Mouse (Mus musculus) erythroblast, embryonic 14.5 days (primary cell): ENCODE results near the gene Nostrin. TPM values are rescaled to one million over a fixed set of nuclear protein-coding genes. Genes with fewer than 3 reads are reported as not detected.

ENCODE experiments used
- H3K27me3 ChIP-seq: 2 replicates; pipeline ENCODE4 v1.6.1; 2012; ENCODE audit warnings: inconsistent platforms; ENCODE audit not compliant: control insufficient read depth
- H3K36me3 ChIP-seq: 2 replicates; pipeline ENCODE4 v1.6.1; 2012; ENCODE audit warnings: mild to moderate bottlenecking, inconsistent platforms; ENCODE audit not compliant: control insufficient read depth
- H3K4me1 ChIP-seq: 2 replicates; pipeline ENCODE4 v1.6.1; 2012; ENCODE audit warnings: inconsistent platforms; ENCODE audit not compliant: control insufficient read depth
- H3K4me3 ChIP-seq: replicated peaks from 2 replicates; pipeline ENCODE3; 2012; ENCODE audit warnings: moderate library complexity, mild to moderate bottlenecking, inconsistent platforms
- H3K9me3 ChIP-seq: 2 replicates; pipeline ENCODE4 v1.6.1; 2012; ENCODE audit warnings: low read length, inconsistent platforms, mixed read lengths; ENCODE audit not compliant: control insufficient read depth
- GATA1 ChIP-seq: IDR thresholded peaks from 2 replicates; pipeline ENCODE4 v1.6.1; 2012; ENCODE audit warnings: low read length, inconsistent platforms, mixed read lengths
- TAL1 ChIP-seq: IDR thresholded peaks from 3 replicates; pipeline ENCODE4 v1.6.1; 2012; ENCODE audit warnings: low read length, inconsistent platforms, mixed read lengths
- polyA plus RNA-seq: library from polyadenylated mRNA; stranded (reverse); fragments of >175 nt; gene quantifications from 2 replicates; pipeline ENCODE4 v1.2.3, GENCODE M21; 2012

Nostrin gene
- polyA plus RNA-seq, 1 experiment = not detected

- H3K36me3 ChIP-seq = no peaks in the 10 kb centered on the region; the same call in 1 of the 2 replicates
- H3K9me3 ChIP-seq = no peaks in the 10 kb centered on the region
- no peak for TF ChIP-seq TAL1
- no peak for TF ChIP-seq GATA1
- H3K27me3 ChIP-seq = no peaks in the 10 kb centered on the region
- H3K4me3 ChIP-seq = no peak overlapping the region
- no peaks in the 10 kb centered on the region for H3K4me1 ChIP-seq
Observed at GRCm38 (mm10) chr2:69175296-69175695, 39.7 kb downstream of the Nostrin start.

GRCm38 (mm10) chr2:69179721-69180120 is 44.1 kb downstream of the Nostrin start:
- Histone ChIP-seq H3K4me3 (no peak overlapping the region), H3K27me3 (no peaks in the 10 kb centered on the region), H3K9me3 (no peaks in the 10 kb centered on the region), H3K36me3 (no peaks in the 10 kb centered on the region; the same call in none of the 2 replicates), H3K4me1 (no peaks in the 10 kb centered on the region)
- TF ChIP-seq TAL1 = no peak
- TF ChIP-seq GATA1 = no peak

DNA sequence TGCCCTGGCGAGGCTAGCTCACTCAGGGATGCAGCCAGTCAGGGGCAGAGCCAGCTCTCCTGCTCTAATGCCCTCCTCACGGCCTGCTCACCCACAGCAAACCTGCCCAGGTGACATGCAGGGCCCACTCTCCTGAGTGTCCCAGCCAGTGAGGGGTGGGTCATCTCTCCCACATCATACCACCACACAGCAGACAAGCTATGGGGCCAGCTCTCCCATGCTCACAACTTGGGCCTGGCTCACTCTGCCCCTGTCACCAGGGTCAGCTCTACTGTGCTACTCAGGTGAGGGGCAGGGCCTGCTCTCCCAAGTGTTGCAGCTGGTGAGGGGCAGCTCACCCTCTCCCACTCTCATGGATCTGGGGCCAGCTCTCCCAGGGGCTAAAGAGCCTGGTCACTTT is 52.4 kb downstream of the Nostrin start:
- H3K27me3 ChIP-seq = no peaks in the 10 kb centered on the region
- TF ChIP-seq TAL1 (no peak), GATA1 (no peak)
- H3K9me3 ChIP-seq = no peaks in the 10 kb centered on the region
- peaks cover 74% of the 10 kb centered on the region for H3K36me3 ChIP-seq
- no peak overlapping the region for H3K4me3 ChIP-seq
- peaks cover 12% of the 10 kb centered on the region for H3K4me1 ChIP-seq

GRCm38 (mm10) chr2:69188732-69189131 is 53.1 kb downstream of the Nostrin start:
- Histone ChIP-seq H3K4me1 (peaks cover 12% of the 10 kb centered on the region), H3K9me3 (no peaks in the 10 kb centered on the region), H3K27me3 (no peaks in the 10 kb centered on the region), H3K36me3 (peaks cover 81% of the 10 kb centered on the region), H3K4me3 (no peak overlapping the region)
- no peak for TF ChIP-seq GATA1
- TF ChIP-seq TAL1 = no peak

DNA sequence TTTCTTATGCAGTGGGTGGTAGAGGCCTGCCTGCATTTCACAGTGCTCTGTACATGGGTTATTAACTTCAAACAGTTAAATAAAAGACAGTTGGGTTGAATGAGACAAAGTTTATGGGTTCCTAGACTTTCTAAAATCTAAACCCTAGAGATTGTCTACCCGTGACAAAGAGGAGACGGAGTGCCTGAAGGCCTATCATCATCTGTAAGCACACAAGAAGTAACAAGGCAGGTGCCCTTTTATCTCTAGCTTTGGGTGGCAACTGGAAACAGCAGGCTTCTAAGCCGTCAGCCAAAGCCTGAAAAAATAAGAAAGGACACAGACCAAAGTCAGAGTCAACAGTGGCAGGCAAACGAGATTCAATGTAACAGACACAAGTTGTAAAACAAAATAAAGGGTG is 53.6 kb downstream of the Nostrin start:
- peaks cover 12% of the 10 kb centered on the region for H3K4me1 ChIP-seq
- no peaks in the 10 kb centered on the region for H3K27me3 ChIP-seq
- H3K4me3 ChIP-seq = no peak overlapping the region
- no peaks in the 10 kb centered on the region for H3K9me3 ChIP-seq
- TF ChIP-seq TAL1 = no peak
- no peak for TF ChIP-seq GATA1
- peaks cover 86% of the 10 kb centered on the region for H3K36me3 ChIP-seq

DNA sequence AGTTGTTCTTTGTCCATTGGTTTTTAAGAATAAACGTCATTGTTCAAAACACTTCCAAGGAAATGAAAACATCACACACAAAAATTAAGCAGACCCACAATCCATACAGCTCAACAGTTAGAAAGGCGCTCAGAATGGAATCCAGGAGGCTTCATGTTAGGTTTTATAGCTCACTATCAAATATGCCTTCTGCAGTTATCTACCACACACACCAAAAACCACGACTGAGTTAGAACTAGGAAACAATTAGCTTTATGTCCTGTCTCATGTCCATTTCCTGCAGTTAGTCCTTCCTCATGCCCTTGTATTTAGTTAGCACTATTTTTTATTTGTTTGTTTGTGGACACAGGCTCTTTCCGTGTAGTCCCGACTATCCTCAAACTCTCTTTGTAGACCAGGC is 55.5 kb downstream of the Nostrin start:
- H3K4me3 ChIP-seq = no peak overlapping the region

GRCm38 (mm10) chr2:69193555-69193954 is 58.0 kb downstream of the Nostrin start:
- peaks cover 94% of the 10 kb centered on the region for H3K36me3 ChIP-seq
- TF ChIP-seq GATA1 = no peak
- TF ChIP-seq TAL1 = no peak

More for the DNA sequence above, 55.5 kb downstream of the Nostrin start:
- TF ChIP-seq TAL1 = no peak
- TF ChIP-seq GATA1 = no peak
- no peaks in the 10 kb centered on the region for H3K9me3 ChIP-seq
- H3K36me3 ChIP-seq = peaks cover 93% of the 10 kb centered on the region
- H3K27me3 ChIP-seq = no peaks in the 10 kb centered on the region
- peaks cover 12% of the 10 kb centered on the region for H3K4me1 ChIP-seq

DNA sequence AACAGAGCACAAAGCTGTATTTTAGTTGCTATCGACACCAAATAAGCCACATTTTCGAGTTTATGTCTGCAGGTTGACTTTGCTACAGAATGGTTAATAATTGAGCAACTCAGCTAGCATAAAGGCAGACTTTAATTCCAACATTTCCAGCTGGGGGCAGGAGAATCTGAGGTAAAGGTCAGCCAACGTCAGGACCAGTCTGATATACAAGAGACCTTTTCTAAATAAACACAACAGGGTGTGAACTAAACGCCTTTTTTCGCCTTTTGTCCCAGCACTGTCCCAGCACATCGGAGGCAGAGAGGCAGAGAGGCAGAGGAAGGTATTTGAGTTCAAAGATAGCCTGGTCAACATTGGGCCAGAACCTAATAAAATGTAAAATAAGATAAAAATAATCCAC is 69.6 kb downstream of the Nostrin start:
- Histone ChIP-seq H3K36me3 (peaks cover 47% of the 10 kb centered on the region), H3K9me3 (no peaks in the 10 kb centered on the region), H3K27me3 (peaks cover 2% of the 10 kb centered on the region; the same call in 1 of the 2 replicates), H3K4me3 (peak overlapping the region; percentile 100), H3K4me1 (peaks cover 18% of the 10 kb centered on the region)
- TF ChIP-seq TAL1 (no peak), GATA1 (no peak)

More at GRCm38 (mm10) chr2:69193555-69193954, 58.0 kb downstream of the Nostrin start:
- Histone ChIP-seq H3K4me1 (peaks cover 8% of the 10 kb centered on the region), H3K9me3 (no peaks in the 10 kb centered on the region), H3K4me3 (no peak overlapping the region), H3K27me3 (no peaks in the 10 kb centered on the region)

DNA sequence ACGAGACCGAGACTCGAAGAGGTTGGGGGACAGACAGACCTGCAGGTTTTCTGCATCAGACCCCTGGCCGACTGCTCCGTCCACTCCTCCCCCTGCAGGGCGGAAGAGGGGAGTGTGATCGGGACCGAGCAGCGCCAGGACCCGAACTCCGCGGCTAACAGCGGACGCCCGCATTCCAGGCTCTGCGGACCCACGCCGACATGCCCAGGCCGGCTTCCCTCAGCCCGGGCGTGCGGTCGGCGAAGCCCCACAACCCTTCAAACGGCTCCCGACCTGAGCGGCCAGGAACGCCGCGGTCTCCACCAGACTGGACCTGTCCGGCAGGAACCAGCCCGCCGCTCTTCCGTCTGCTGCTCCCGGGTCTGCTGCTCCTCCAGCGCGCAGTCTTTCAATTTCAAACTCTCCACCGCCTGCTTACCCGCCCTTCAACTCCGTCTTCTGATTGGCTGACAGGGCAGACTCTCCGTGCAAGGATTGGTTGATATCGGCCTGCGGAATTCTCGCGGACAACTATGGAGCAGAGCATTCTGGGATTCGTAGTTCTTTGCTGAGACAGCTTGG is 70.3 kb downstream of the Nostrin start, which contains the start of gene Spc25:
Spc25 (minus strand) TSS at position 404 of the 561 bp plus-strand sequence.
- Histone ChIP-seq H3K4me1 (peaks cover 18% of the 10 kb centered on the region), H3K9me3 (no peaks in the 10 kb centered on the region), H3K27me3 (peaks cover 2% of the 10 kb centered on the region; the same call in 1 of the 2 replicates), H3K4me3 (peak within 1 kb of the TSS; percentile 100), H3K36me3 (peaks cover 42% of the 10 kb centered on the region)
- TF ChIP-seq GATA1 (no peak), TAL1 (no peak)
